Mouse (Mus musculus) CH12.LX (cell line): ENCODE measurements around the gene Gm49450. TPM values are rescaled to one million over a fixed set of nuclear protein-coding genes. Genes with fewer than 3 reads are reported as not detected.

Experiments
- DNase-seq: peaks from one replicate; pipeline ENCODE4 v3.0.0-alpha.2; 2013; ENCODE audit errors: extremely low read depth
- H3K27ac ChIP-seq: 2 replicates; pipeline ENCODE4 v1.5.1; 2012; ENCODE audit warnings: low read depth, mild to moderate bottlenecking, control low read depth, moderate library complexity; ENCODE audit not compliant: insufficient read depth
- H3K27me3 ChIP-seq: replicated peaks from 2 replicates; pipeline ENCODE3; 2012; ENCODE audit warnings: inconsistent platforms
- H3K36me3 ChIP-seq, 2 experiments: replicated peaks in 1 of 2; 2 replicates each; pipeline versions ENCODE3 to v1.6.1; 2012; ENCODE audit warnings: inconsistent platforms in 1 of 2, low read length in 1 of 2, mild to moderate bottlenecking in 1 of 2, mixed read lengths in 1 of 2, moderate library complexity in 1 of 2; ENCODE audit not compliant: control insufficient read depth in 1 of 2, insufficient read depth in 1 of 2
- H3K4me1 ChIP-seq, 2 experiments: 2 replicates each; pipeline ENCODE4 v1.6.1; 2012; ENCODE audit warnings: inconsistent platforms in 1 of 2, moderate library complexity in 1 of 2; ENCODE audit not compliant: insufficient read depth in 2 of 2, control insufficient read depth in 1 of 2
- H3K4me2 ChIP-seq: 2 replicates; pipeline ENCODE4 v1.6.1; 2012; ENCODE audit warnings: low read depth, mild to moderate bottlenecking, control low read depth; ENCODE audit not compliant: poor library complexity, insufficient read depth, severe bottlenecking
- H3K4me3 ChIP-seq, 3 experiments: fragments of 150-350 bp in 1 of 3; sonication (generic) in 1 of 3; replicated peaks in 1 of 3; 2 replicates each; pipeline versions ENCODE3 to v1.5.1; 2011 to 2012; ENCODE audit warnings: low read depth in 2 of 3, low read length in 2 of 3, mild to moderate bottlenecking in 2 of 3, moderate library complexity in 2 of 3, control low read depth in 1 of 3, improper control_type of control experiment in 1 of 3, inconsistent platforms in 1 of 3, mixed read lengths in 1 of 3; ENCODE audit not compliant: poor library complexity in 1 of 3
- H3K79me2 ChIP-seq: replicated peaks from 2 replicates; pipeline ENCODE4 v1.6.1; 2012; ENCODE audit warnings: mild to moderate bottlenecking, moderate library complexity; ENCODE audit not compliant: control insufficient read depth, poor library complexity, insufficient read depth, severe bottlenecking; ENCODE audit errors: extremely low read depth
- H3K9ac ChIP-seq: 2 replicates; pipeline ENCODE4 v1.6.1; 2012; ENCODE audit warnings: low read depth, mild to moderate bottlenecking, control low read depth, moderate library complexity; ENCODE audit not compliant: insufficient read depth
- H3K9me3 ChIP-seq: replicated peaks from 2 replicates; pipeline ENCODE3; 2012; ENCODE audit warnings: low read length, inconsistent platforms, mixed read lengths
- CHD1 ChIP-seq: IDR thresholded peaks from 2 replicates; pipeline ENCODE4 v1.6.1; 2012; ENCODE audit warnings: low read depth, low read length, improper control_type of control experiment, inconsistent platforms
- CHD2 ChIP-seq: IDR thresholded peaks from 2 replicates; pipeline ENCODE4 v1.6.1; 2011; ENCODE audit warnings: low read length, improper control_type of control experiment
- CTCF ChIP-seq, 2 experiments: IDR thresholded peaks in 1 of 2; conservative IDR thresholded peaks in 1 of 2; 2 replicates each; pipeline ENCODE4 v1.5.1; 2011 to 2012; ENCODE audit warnings: low read depth in 2 of 2, low read length in 2 of 2, improper control_type of control experiment in 1 of 2, inconsistent platforms in 1 of 2, mild to moderate bottlenecking in 1 of 2, moderate library complexity in 1 of 2
- E2F4 ChIP-seq: IDR thresholded peaks from 2 replicates; pipeline ENCODE4 v1.6.1; 2011; ENCODE audit warnings: low read depth, low read length, improper control_type of control experiment; ENCODE audit not compliant: insufficient replicate concordance
- JUND ChIP-seq: conservative IDR thresholded peaks from 2 replicates; pipeline ENCODE4 v1.6.1; 2011; ENCODE audit warnings: low read depth, low read length, improper control_type of control experiment
- MAFK ChIP-seq: IDR thresholded peaks from 2 replicates; pipeline ENCODE4 v1.6.1; 2011; ENCODE audit warnings: low read length, improper control_type of control experiment; ENCODE audit not compliant: insufficient replicate concordance
- MAZ ChIP-seq: IDR thresholded peaks from 2 replicates; pipeline ENCODE4 v1.6.1; 2012; ENCODE audit warnings: low read depth, mild to moderate bottlenecking, inconsistent platforms, low read length, improper control_type of control experiment, moderate library complexity
- MYC ChIP-seq: IDR thresholded peaks from 2 replicates; pipeline ENCODE4 v1.6.1; 2011; ENCODE audit warnings: low read depth, mild to moderate bottlenecking, improper control_type of control experiment, low read length
- NELFE ChIP-seq: IDR thresholded peaks from 2 replicates; pipeline ENCODE4 v1.6.1; 2011; ENCODE audit warnings: low read depth, low read length, improper control_type of control experiment
- POLR2A ChIP-seq: IDR thresholded peaks from 2 replicates; pipeline ENCODE4 v1.6.1; 2011; ENCODE audit warnings: low read depth, mild to moderate bottlenecking, improper control_type of control experiment, low read length
- RAD21 ChIP-seq: IDR thresholded peaks from 2 replicates; pipeline ENCODE4 v1.6.1; 2011; ENCODE audit warnings: low read depth, mild to moderate bottlenecking, low read length, improper control_type of control experiment, moderate library complexity
- SIN3A ChIP-seq: IDR thresholded peaks from 2 replicates; pipeline ENCODE4 v1.6.1; 2012; ENCODE audit warnings: low read length, improper control_type of control experiment, inconsistent platforms
- UBTF ChIP-seq: IDR thresholded peaks from 2 replicates; pipeline ENCODE4 v1.6.1; 2012; ENCODE audit warnings: low read depth, mild to moderate bottlenecking, inconsistent platforms, low read length, improper control_type of control experiment, moderate library complexity
- USF1 ChIP-seq: IDR thresholded peaks from 2 replicates; pipeline ENCODE4 v1.6.1; 2014; ENCODE audit warnings: low read depth, mild to moderate bottlenecking, inconsistent platforms, low read length, improper control_type of control experiment
- ZMIZ1 ChIP-seq: IDR thresholded peaks from 2 replicates; pipeline ENCODE4 v1.6.1; 2012; ENCODE audit warnings: low read depth, mild to moderate bottlenecking, inconsistent platforms, low read length, improper control_type of control experiment
- ZNF384 ChIP-seq: IDR thresholded peaks from 2 replicates; pipeline ENCODE4 v1.6.1; 2012; ENCODE audit warnings: low read depth, low read length, improper control_type of control experiment, inconsistent platforms
- dilution Hi-C: fragments of 300-500 bp; cut with MboI; formaldehyde crosslinking; loops from 2 replicates; pipeline ENCODE4 v1.14.3; 2020; ENCODE audit warnings: low sequenced_read_pairs; ENCODE audit not compliant: extremely low pct_unique_long_range_greater_than_20kb, extremely low pct_ligation_motif_present
- in situ Hi-C: fragments of 300-500 bp; cut with MboI; formaldehyde crosslinking; loops from 3 replicates; pipeline ENCODE4 v1.14.3; 2019; ENCODE audit warnings: low sequenced_read_pairs, low pct_ligation_motif_present, low pct_unique_long_range_greater_than_20kb, mixed read lengths
- polyA plus RNA-seq: library from polyadenylated mRNA; unstranded; fragments of >175 nt; gene quantifications from 2 replicates; pipeline ENCODE4 v1.2.1, GENCODE M21; 2012; ENCODE audit warnings: low read depth; ENCODE audit not compliant: insufficient read length
- total RNA-seq, 2 experiments: library from RNA; depleted of rRNA; stranded (reverse); fragments of 300-350 nt in 1 of 2; fragments of >200 nt in 1 of 2; gene quantifications; 2 replicates each; pipeline ENCODE4 v1.2.3; 2012 to 2014

Gene Gm49450
- total and polyA plus RNA-seq, 3 experiments = 0.38 to 125 (median 4.7) TPM

- TF ChIP-seq USF1 = no peak
- no peak for TF ChIP-seq CHD1
- no peak for TF ChIP-seq MYC
- TF ChIP-seq CHD2 = no peak
- no peak for TF ChIP-seq POLR2A
- TF ChIP-seq ZNF384 = no peak
- TF ChIP-seq NELFE = no peak
- no peak for TF ChIP-seq RAD21
- no peak for TF ChIP-seq JUND
- TF ChIP-seq SIN3A = no peak
- H3K27me3 ChIP-seq = no peaks in the 10 kb centered on the region
- peaks cover 5 to 32% of the 10 kb centered on the region in 2 experiments for H3K4me1 ChIP-seq
- in situ Hi-C loops = loop anchor here (10.0 kb wide), 1 partner anchor 62 kb away; the partner anchor contains the start of gene Tuba1b
- H3K27ac ChIP-seq = no peak overlapping the region
- DNase-seq = no peak
- H3K4me2 ChIP-seq = no peak overlapping the region
- H3K9me3 ChIP-seq = no peaks in the 10 kb centered on the region
- dilution Hi-C loops = no loop called here
- H3K4me3 ChIP-seq = no peak overlapping the region
- H3K9ac ChIP-seq = no peak overlapping the region
- H3K79me2 ChIP-seq = no peaks in the 10 kb centered on the region
- no peaks in the 10 kb centered on the region for H3K36me3 ChIP-seq
Observed at GRCm38 (mm10) chr15:98996840-98997239, 43.5 kb upstream of the Gm49450 start.

GRCm38 (mm10) chr15:98994957-98995520 is 41.7 kb upstream of the Gm49450 start:
- no peak for DNase-seq
- Histone ChIP-seq H3K4me2 (0 out of 2 replicates have a peak overlapping the region, but pooled peaks have one; percentile 0), H3K9me3 (no peaks in the 10 kb centered on the region), H3K36me3 (no peaks in the 10 kb centered on the region), H3K4me3 (no peak overlapping the region), H3K9ac (no peak overlapping the region), H3K79me2 (no peaks in the 10 kb centered on the region), H3K27me3 (no peaks in the 10 kb centered on the region), H3K27ac (no peak overlapping the region), H3K4me1 (peaks cover 5 to 42% of the 10 kb centered on the region in 2 experiments)
- dilution Hi-C loops (no loop called here), in situ Hi-C loops (loop anchor here (5.0 to 10.0 kb wide), 2 partner anchors 60 to 108 kb away; partner anchors contain the start of gene Tuba1b)
- TF ChIP-seq MAFK (no peak), UBTF (no peak), E2F4 (no peak), POLR2A (no peak), ZMIZ1 (no peak), MAZ (no peak), CTCF (conservative IDR thresholded peaks at IDR 0.05 in 1 of 2, IDR thresholded peaks at IDR 0.05 in 1 of 2; ENCODE audit: low read depth in 2 of 2, low read length in 2 of 2) (no peak)
